Mouse (Mus musculus) adrenal gland, postnatal 10 days (tissue): ENCODE measurements around the gene Bloc1s4. TPM values are rescaled to one million over a fixed set of nuclear protein-coding genes. Genes with fewer than 3 reads are reported as not detected.

Experiments used
- DNase-seq: peaks from one replicate; pipeline ENCODE4 v3.0.0; 2021; ENCODE audit warnings: mixed read lengths
- total RNA-seq, 2 experiments: library from RNA; stranded (reverse); gene quantifications; 2 replicates each; pipeline ENCODE4 v1.2.3; 2021

The Bloc1s4 gene
- total RNA-seq, 2 experiments from 2014 or later: 22.6 to 27.2 TPM

DNA sequence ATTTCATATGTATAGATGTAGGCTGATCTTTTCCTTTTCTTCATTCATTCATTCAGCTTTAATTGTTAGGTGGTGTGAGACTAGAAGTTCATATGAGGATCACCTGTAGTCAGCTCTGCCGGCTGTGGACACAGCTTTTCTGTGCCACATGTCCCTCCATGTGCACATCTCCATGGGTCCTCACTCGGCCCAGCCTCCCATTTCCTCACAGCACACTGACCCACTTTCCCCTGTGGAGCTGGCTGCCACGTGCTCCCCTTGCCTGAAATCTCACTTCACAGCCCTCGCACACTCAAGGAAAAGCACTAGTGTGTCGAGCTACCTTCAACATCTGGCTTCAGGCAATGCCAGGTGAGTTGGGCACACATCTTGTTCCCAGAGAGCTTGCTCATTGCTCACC lies 29.3 kb downstream of the Bloc1s4 start:
- DNase-seq: no peak

DNA sequence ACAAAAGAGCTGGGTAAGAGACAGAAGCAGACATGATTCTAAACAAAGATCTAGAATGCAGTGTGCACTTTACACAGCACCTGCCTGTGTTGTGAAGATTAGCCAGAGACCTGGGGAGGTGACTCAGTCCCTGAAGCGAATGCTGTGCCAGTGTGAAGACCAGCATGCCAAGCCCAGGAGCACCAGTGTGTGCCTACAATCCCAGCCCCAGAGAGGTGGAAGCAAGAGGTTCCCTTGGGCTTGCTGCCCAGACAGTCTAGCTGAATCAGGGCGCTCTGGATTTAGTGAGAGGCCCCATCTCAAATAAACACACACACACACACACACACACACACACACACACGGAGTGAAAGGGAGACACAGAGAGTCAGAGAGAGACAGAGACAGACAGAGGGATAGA lies 30.6 kb downstream of the Bloc1s4 start:
- no peak for DNase-seq

DNA sequence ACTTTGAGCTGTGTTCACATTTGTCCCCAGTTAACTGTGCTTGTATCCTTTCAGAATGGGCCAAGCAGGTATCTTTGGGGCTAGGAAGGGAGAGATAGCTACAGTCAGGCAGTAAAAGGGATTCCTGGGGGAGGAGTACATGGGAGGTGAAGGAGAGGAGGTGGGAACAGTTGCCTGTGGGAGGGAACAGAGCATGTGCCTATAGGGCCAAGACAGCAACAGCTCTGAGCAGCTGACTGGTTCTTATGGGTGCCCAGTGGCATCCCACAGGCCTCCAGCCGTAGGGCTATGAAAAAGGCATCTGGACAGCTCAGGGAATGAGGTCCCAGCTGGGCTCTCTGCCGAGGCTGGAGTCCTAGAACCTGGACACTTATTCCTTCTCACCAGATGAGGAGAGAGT lies 31.6 kb downstream of the Bloc1s4 start:
- no peak for DNase-seq

DNA sequence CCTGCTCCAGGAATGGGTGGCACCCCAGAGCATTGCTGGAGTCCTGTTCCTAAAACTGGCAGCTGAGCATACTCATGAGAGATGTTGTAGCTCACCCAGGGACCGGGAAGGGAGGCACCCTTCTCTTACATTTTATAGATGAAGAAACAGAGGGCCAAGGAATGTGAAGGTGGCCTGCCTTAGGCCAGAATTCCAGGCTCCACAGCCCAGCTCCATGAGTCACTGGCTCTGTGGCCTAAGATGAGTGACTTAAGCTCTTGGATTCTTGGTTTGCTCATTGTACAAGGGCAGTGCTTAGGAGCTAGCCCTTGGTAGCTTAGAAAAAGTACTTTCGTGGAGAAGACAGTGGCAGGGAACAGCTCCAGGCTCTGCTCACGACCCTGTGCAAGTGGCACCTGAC lies 33.6 kb downstream of the Bloc1s4 start:
- DNase-seq: no peak

DNA sequence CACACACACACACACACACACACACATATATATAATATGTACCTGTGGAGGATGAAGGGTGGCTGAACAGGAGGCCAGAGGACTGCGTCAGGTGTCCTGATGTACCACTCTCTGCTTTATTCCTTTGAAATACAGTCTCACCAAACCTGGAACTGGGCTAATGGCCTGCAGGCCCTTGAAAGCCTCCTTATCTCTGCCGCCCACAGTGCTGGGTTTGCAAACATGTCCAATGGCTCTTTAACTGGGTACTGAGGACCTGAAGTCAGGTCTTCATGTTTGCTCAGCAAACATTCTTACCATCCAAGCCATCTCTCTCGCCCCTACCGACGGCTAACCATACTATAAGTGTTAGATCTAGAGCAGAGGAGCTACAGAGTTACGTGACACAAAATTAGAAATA lies 34.8 kb downstream of the Bloc1s4 start:
- no peak for DNase-seq

DNA sequence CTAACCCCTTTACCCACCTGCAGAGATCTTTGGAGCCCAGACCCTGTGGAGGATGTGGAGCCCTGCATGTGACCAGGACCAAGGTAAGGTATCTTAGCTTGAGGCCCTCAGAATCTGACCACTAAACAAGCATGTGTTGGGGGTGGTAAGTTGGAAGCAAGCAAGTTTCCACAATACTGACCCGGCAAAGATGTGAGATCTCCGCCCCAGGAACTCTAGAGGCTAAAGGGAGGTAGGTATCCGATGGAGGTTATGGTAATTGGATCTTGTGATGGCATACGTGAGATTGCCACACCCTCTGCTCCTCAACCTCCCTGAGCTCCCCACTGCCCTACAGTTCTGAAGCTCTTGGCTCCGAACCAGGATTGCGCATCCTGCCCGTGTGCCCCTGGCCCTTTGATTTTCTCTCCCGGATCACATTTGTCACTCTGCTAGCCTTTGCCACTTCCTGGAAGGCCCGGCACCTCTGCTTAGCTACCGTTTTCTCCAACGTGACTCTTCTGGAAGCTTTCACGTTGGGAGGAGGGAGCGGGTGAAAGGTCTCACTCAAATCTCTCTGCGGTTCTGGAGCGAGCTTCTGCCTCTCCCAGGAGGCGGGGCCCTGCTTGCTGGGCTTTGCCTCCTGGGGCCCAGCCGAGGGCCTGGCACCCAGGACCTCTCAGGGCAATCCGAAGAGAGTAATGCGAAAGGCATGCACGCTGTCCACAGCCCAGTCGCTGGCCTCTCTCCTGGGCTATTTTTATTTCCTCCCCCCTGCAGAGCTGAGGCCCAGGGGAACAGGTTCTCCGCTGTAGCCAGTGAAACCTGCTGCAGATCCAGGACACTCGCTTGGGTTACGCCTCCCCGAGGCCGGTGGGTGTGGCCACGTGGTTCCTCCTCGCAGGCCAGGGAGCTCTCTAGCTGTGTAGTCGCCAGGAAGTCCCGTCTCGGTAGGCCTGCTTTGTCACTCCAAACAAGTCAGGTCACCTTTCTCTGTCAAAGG lies 35.6 kb downstream of the Bloc1s4 start:
- peak; percentile 94 for DNase-seq

DNA sequence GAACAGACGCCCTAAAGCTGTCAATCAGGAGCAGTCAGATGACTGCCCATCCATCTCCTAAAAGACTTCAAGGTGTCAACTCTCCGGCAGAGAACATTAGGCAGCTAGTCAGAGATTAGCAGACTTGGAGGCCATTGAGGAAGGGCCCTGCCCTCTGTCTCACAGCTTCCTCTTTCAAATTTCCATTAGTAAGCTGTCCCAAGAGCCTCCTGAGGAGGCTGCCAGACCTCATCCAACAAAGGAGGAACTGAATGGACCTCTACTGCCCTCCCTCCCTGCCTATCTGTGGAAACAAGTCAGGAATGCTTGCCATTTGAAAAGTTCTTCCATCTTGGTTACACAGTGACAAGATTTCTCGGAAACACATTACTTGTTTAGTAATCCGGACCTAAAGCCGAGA lies 36.6 kb downstream of the Bloc1s4 start:
- DNase-seq: no peak

DNA sequence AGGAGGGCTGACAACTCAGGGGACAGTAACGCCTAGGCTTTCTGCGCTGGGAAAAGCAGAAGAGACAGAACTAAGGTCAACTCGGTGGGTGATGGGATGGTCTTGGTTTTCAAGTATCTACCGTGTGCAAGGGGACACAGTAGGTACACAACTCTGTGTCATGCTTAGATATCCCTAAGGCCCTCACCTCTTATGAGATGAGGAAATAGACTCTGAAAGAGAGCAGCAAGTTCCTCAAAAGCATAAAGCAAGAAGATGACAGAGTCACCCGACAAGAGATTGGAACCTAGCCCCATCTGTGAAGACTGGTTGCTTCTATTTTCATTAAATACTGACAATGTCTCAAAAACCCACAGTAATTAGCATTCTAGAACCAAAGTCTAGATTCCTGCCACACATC lies 42.7 kb downstream of the Bloc1s4 start:
- no peak for DNase-seq

DNA sequence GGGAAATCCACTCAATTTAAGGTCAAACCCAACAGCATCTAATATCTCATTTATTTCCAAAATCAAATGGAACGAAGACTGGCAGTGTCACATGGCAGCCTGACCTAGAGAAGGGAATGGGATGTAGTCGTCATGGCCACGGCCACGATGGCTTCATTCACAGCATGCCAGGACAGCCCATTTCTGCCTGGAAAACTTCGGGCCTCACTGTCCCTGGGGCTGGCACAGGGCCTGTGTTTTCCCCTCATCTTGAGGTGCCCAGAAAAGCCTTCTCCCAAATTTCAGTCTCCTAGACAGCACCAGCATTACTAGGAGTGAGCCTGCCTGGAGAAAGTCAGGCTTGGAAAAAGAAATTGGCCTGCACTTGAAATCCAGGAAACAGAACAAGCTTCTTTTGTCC lies 43.1 kb downstream of the Bloc1s4 start:
- DNase-seq: no peak

DNA sequence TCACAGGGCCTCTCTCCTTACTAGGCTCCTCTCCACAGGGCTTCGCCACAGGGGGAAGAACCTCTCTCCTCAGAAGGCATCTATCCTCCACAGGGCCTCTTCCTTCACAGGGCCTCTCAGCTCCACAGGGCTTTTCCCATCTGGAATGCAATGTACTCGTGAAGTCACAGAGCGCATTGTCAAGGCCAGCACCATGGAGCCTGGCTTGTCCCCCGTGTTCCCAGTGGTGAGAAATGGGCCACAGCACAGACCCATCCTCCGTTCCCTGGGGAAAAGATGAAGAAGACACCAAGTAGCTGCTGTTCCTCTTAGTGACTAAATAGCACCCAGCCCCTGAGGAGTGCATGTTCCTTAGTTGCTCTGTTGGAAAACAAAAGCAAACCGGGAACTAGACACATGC lies 43.8 kb downstream of the Bloc1s4 start:
- DNase-seq: no peak

DNA sequence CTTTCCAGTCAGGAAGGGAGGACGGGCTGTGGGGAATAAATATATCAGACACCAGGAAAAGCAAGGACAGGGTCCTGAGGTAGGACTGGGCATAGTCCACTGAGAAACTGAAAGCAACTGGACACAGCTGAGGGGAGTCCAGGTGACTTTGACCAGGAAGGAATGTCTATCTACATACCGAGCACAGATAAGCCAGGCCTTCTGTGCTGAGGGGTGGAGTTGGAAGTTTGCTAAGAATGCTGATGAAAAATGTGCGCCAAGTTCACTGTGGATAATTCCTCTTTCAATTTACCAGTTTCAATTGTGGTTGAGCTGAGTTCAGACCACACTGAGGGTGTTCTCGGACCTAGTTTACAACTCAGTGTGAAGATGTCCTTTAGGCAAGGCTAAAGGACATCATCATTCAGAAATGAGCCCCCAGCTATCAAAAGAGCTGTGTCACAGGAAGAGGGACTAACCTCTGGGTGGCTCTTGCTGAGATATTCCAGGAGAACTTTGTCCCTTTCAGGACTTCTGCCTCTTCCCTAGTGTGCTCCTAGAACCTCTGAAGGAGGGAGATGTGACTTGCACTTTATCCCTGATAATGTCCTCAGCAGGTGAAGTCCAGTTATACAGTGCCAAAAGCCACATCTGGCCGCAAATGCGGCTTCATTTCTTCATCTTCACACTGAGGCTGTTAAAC lies 47.4 kb downstream of the Bloc1s4 start:
- DNase-seq: no peak

DNA sequence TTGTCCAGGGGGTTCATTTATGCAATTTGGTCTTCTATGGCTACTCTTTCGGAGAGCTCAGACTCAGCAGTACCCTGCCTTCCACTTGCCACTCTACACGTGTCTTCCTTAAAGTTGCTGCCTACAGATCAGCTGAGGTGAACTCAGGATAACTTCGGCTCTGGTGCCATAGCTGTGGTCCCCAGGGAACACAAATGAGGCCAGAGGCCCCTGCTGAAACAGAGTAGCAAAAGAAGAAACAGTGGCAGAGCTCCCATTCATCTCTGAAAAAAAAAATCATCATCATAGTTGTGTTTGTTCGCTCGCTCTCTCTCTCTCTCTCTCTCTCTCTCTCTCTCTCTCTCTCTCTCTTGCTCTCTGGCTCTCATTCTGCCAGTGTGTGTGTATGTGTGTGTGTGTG lies 49.8 kb downstream of the Bloc1s4 start:
- DNase-seq: no peak

DNA sequence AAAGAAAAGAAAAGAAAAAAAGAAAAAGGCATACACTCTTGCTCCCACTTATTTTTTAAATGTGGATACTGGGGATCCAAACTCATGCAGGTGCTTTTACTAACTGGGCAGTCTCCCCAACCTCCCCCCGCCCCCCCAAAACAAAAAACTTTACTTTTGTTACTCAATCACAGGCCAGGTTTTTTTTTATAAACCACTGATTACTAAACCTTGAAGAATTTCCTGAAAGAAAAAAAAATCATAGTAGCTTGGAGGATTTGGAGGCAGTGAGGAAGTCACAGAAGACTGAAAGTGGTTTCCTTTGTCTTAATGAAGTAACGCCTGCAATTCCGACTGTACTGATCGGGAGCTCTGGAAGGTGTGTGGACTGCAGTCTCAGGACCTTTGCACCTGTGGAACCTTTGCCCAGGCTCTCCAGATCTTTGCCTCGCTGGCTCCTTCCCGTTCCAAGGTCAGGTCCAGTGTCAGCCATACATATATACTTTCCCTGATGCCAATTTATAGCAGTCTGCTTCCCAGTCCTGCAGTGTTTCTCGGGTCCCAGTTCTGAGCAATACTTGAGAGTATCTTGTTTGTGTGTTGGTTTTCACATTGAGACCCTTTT lies 50.3 kb downstream of the Bloc1s4 start:
- no peak for DNase-seq

Other genes starting within 250 kb of the Bloc1s4 start
- gene Tbc1d14, start 155.4 kb downstream of the Bloc1s4 start, total RNA-seq: 10 to 100 TPM; 32.3 to 32.4 TPM
- gene D5Ertd579e, start 52.6 kb downstream of the Bloc1s4 start, total RNA-seq: 10 to 100 TPM; 49.6 to 64.1 TPM
- gene Mrfap1, start 48.1 kb upstream of the Bloc1s4 start, total RNA-seq: 100 to 1,000 TPM; 429 to 477 TPM
- 10 to 100 TPM; 37.5 TPM for gene Man2b2, start 82.0 kb upstream of the Bloc1s4 start, total RNA-seq
- 10 to 100 TPM in 1 of 2 experiments, 1 to 10 TPM in 1; 7.0 to 10.2 TPM for gene Ppp2r2c, start 119.9 kb upstream of the Bloc1s4 start, total RNA-seq
- gene Wfs1, start 240.6 kb upstream of the Bloc1s4 start, total RNA-seq: 10 to 100 TPM; 19.0 to 19.6 TPM